Mouse (Mus musculus): Measurements from ENCODE around the gene Ubxn11. TPM values are rescaled to one million over a fixed set of nuclear protein-coding genes. Genes with fewer than 3 reads are reported as not detected.

Ubxn11 gene
- polyA plus RNA-seq, 1 experiment from 2014 or later: 4.8 TPM

DNA sequence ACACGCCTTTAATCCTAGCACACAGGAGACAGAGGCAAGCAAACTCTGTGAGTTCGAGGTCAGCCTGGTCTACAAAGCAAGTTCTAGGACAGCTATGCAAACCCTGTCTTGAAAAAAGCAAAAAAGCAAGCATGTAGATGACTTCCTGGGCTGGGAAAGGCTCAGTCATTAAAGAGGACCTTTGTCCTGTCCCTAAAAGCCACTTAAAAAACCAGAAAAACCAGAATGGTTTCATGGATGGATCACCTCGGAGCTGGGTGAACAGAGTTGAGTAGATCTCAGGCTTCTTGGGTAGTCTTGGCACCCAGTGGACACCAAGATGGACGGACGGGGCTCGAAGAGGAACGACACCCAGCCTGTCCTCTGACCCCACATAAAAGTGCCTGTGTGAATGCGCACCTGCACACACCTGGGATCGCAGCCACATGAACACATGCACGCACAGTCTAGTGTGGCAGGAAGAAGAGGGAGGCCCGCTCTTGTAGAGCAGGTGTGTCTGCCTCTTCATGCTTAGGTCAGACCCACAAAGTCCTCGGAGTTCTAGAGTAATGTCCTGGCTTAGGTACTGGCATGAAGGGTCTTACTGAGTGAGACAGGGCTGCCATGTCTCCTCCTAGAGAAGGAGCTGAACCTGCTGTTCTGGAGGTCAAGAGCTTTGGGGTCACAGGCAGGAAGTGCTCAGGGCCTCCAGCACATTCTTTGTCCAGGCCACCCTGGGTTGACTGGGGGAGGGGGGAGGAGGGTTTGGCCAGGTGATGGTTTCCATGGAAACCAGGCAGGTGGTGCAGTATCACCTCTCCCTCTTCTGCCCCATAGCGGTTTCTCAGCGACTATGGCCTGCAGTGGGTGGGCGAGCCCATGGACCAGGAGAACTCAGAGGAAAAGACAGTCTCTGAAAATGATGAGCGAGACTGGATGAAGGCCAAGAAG is 13.1 kb downstream of the Ubxn11 start:
- Histone ChIP-seq H3K4me1 (peaks cover 44% of the 10 kb centered on the region), H3K27ac (replicated peaks) (no peak overlapping the region), H3K27me3 (ENCODE audit: low read depth, poor library complexity, severe bottlenecking) (no peaks in the 10 kb centered on the region), H3K9me3 (replicated peaks) (no peaks in the 10 kb centered on the region), H3K4me3 (no peak overlapping the region), H3K36me3 (no peaks in the 10 kb centered on the region)
- no peak for DNase-seq (ENCODE audit: low spot score)
- 90% methylated on average over 16 of the region's 16 CpGs for WGBS

DNA sequence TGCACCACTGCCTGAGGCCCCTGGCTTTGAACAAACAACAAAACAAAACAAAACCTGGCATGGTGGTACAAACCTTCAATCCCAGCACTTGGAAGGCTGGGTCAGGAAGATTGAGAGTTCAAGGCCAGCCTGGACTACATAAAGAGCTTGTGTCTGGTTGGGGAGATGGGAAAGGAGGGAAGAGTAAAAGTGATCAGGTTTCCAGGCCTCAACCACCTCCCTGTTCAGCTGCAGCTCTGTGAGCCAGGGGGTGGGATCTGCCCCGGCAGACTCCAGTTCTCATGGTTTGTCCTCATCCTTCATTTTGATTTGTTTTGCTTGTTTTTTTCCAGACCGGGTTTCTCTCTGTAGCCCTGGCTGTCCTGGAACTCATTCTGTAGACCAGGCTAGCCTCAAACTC is 14.1 kb downstream of the Ubxn11 start:
- 90% methylated on average over 2 of the region's 2 CpGs for WGBS
- Histone ChIP-seq H3K9me3 (replicated peaks) (no peaks in the 10 kb centered on the region), H3K36me3 (no peaks in the 10 kb centered on the region), H3K27ac (replicated peaks) (no peak overlapping the region), H3K4me1 (peaks cover 45% of the 10 kb centered on the region), H3K4me3 (no peak overlapping the region), H3K27me3 (ENCODE audit: low read depth, poor library complexity, severe bottlenecking) (no peaks in the 10 kb centered on the region)
- DNase-seq (ENCODE audit: low spot score): no peak

GRCm38 (mm10) chr4:134117012-134117411 is 14.6 kb downstream of the Ubxn11 start:
- no peaks in the 10 kb centered on the region for H3K27me3 ChIP-seq (ENCODE audit: low read depth, poor library complexity, severe bottlenecking)
- peaks cover 46% of the 10 kb centered on the region for H3K4me1 ChIP-seq
- H3K36me3 ChIP-seq: no peaks in the 10 kb centered on the region
- no peak overlapping the region for H3K27ac ChIP-seq (replicated peaks)
- DNase-seq (ENCODE audit: low spot score): no peak
- no peak overlapping the region for H3K4me3 ChIP-seq
- WGBS: 82% methylated on average over 8 of the region's 8 CpGs
- H3K9me3 ChIP-seq (replicated peaks): no peaks in the 10 kb centered on the region

- Histone ChIP-seq H3K4me1 (peaks cover 34% of the 10 kb centered on the region), H3K9me3 (replicated peaks) (no peaks in the 10 kb centered on the region), H3K36me3 (no peaks in the 10 kb centered on the region), H3K27me3 (ENCODE audit: low read depth, poor library complexity, severe bottlenecking) (no peaks in the 10 kb centered on the region), H3K4me3 (no peak overlapping the region), H3K27ac (replicated peaks) (peak overlapping the region; percentile 50)
- 77% methylated on average over 14 of the region's 14 CpGs for WGBS
- DNase-seq (ENCODE audit: low spot score): no peak
Observed at GRCm38 (mm10) chr4:134118126-134118800, 15.9 kb downstream of the Ubxn11 start.

- 80% methylated on average over 5 of the region's 5 CpGs for WGBS
- no peak overlapping the region for H3K4me3 ChIP-seq
- no peaks in the 10 kb centered on the region for H3K27me3 ChIP-seq (ENCODE audit: low read depth, poor library complexity, severe bottlenecking)
- peaks cover 31% of the 10 kb centered on the region for H3K4me1 ChIP-seq
- peak overlapping the region; percentile 50 for H3K27ac ChIP-seq (replicated peaks)
- H3K36me3 ChIP-seq: no peaks in the 10 kb centered on the region
- DNase-seq (ENCODE audit: low spot score): no peak
- H3K9me3 ChIP-seq (replicated peaks): no peaks in the 10 kb centered on the region
Observed at GRCm38 (mm10) chr4:134119042-134119441, 16.7 kb downstream of the Ubxn11 start.

DNA sequence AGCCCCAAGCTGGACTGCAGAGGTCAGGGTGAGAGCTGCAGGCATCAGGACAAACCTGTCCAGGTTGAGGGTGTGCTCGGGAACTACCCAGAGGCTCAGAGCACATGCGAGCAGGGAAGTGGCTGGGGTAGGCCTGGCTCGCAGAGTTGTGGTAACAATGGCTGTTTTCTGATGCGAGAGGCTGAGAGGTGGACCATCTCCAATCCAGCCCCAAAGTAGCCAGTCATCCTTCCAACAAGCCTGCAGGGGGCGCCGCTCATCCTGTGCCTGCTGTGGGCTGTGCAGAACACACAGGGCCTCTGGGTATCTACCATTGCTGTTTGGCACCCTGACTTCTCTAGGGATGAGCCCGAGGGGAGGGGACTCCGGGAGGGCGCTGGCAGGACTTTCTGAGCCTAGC is 17.3 kb downstream of the Ubxn11 start:
- Histone ChIP-seq H3K27me3 (ENCODE audit: low read depth, poor library complexity, severe bottlenecking) (no peaks in the 10 kb centered on the region), H3K27ac (replicated peaks) (peak overlapping the region; percentile 50), H3K4me1 (peaks cover 34% of the 10 kb centered on the region), H3K4me3 (no peak overlapping the region), H3K36me3 (no peaks in the 10 kb centered on the region), H3K9me3 (replicated peaks) (no peaks in the 10 kb centered on the region)
- 66% methylated on average over 9 of the region's 9 CpGs for WGBS
- peak; percentile 37 for DNase-seq (ENCODE audit: low spot score)

DNA sequence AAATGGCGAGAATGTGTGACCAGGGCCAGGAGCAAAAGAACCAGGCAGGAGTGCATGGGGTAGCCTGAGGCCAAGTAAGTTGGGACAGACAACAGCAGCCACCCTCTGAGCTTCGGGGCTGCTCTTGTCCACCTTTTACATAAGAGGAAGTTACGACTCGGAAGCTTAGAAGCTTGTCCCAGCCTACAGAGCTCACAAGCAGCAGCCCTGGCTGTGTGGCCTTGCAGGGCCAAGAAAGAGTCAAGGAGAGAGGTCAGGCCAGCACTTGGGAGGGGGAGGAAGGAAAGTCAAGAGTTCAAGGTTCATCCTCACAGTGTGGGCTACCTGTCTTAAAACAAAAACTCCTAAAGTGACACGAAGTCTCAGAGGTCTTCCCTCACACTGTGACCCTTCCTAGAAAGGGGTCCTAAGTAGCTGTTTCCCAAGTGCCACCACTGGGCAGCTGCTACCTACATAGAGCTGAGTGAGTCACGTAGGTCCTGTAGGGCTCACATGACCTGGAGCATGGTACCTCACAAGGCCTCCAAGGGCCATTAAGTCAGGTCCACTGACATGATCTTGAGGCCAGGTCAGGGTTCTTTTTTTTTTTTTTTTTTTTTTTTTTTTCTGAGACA is 17.9 kb downstream of the Ubxn11 start:
- H3K27ac ChIP-seq (replicated peaks): 0 out of 2 replicates have a peak overlapping the region, but pooled peaks have one; percentile 50
- WGBS: 85% methylated on average over 6 of the region's 6 CpGs

DNA sequence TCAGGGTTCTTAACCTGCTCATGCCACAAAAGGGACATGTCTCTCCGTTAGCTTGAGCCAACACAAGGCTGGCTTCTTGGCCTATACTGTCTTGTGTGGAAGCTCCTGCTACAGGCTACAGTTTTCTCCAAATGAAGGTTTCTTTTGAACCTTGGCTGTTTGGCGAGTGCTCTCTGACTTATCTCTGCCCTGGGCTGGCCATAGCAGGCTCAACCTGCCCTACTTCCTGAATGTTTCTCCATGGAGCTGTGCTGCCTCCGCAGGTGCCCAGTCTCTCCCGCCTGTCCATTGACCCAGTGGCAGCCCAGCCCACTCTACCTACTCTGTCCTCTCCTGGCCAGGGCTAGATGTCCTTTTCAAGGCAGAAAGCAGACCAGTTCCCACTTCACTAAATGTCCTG is 18.5 kb downstream of the Ubxn11 start:
- Histone ChIP-seq H3K9me3 (replicated peaks) (no peaks in the 10 kb centered on the region), H3K4me1 (peaks cover 30% of the 10 kb centered on the region), H3K36me3 (no peaks in the 10 kb centered on the region), H3K27me3 (ENCODE audit: low read depth, poor library complexity, severe bottlenecking) (no peaks in the 10 kb centered on the region), H3K27ac (replicated peaks) (peak overlapping the region; percentile 17; the same call in 1 of the 2 replicates), H3K4me3 (no peak overlapping the region)
- WGBS: 89% methylated on average over 4 of the region's 4 CpGs
- DNase-seq (ENCODE audit: low spot score): no peak

More for the DNA sequence above, 17.9 kb downstream of the Ubxn11 start:
- Histone ChIP-seq H3K9me3 (replicated peaks) (no peaks in the 10 kb centered on the region), H3K4me3 (no peak overlapping the region), H3K36me3 (no peaks in the 10 kb centered on the region), H3K4me1 (peaks cover 34% of the 10 kb centered on the region), H3K27me3 (ENCODE audit: low read depth, poor library complexity, severe bottlenecking) (no peaks in the 10 kb centered on the region)
- no peak for DNase-seq (ENCODE audit: low spot score)

- H3K4me1 ChIP-seq: peaks cover 33% of the 10 kb centered on the region
- H3K27me3 ChIP-seq (ENCODE audit: low read depth, poor library complexity, severe bottlenecking): no peaks in the 10 kb centered on the region
- 58% methylated on average over 4 of the region's 4 CpGs for WGBS
- no peak for DNase-seq (ENCODE audit: low spot score)
- H3K27ac ChIP-seq (replicated peaks): 0 out of 2 replicates have a peak overlapping the region, but pooled peaks have one; percentile 15
- 0 out of 2 replicates have a peak, but pooled peaks cover 5% of the 10 kb centered on the region for H3K36me3 ChIP-seq
- no peak overlapping the region for H3K4me3 ChIP-seq
- H3K9me3 ChIP-seq (replicated peaks): no peaks in the 10 kb centered on the region
Observed at GRCm38 (mm10) chr4:134121571-134121970, 19.2 kb downstream of the Ubxn11 start.

GRCm38 (mm10) chr4:134122281-134122680 is 19.9 kb downstream of the Ubxn11 start:
- no peak overlapping the region for H3K4me3 ChIP-seq
- peaks cover 40% of the 10 kb centered on the region for H3K4me1 ChIP-seq
- H3K9me3 ChIP-seq (replicated peaks): no peaks in the 10 kb centered on the region
- DNase-seq (ENCODE audit: low spot score): no peak
- H3K27ac ChIP-seq (replicated peaks): no peak overlapping the region
- no peaks in the 10 kb centered on the region for H3K27me3 ChIP-seq (ENCODE audit: low read depth, poor library complexity, severe bottlenecking)
- WGBS: 60% methylated on average over 3 of the region's 3 CpGs
- H3K36me3 ChIP-seq: 0 out of 2 replicates have a peak, but pooled peaks cover 5% of the 10 kb centered on the region

GRCm38 (mm10) chr4:134123147-134123546 is 20.8 kb downstream of the Ubxn11 start:
- no peaks in the 10 kb centered on the region for H3K9me3 ChIP-seq (replicated peaks)
- WGBS: 95% methylated on average over 6 of the region's 6 CpGs
- peaks cover 46% of the 10 kb centered on the region for H3K4me1 ChIP-seq
- no peak overlapping the region for H3K27ac ChIP-seq (replicated peaks)
- H3K27me3 ChIP-seq (ENCODE audit: low read depth, poor library complexity, severe bottlenecking): no peaks in the 10 kb centered on the region
- no peak for DNase-seq (ENCODE audit: low spot score)
- H3K4me3 ChIP-seq: no peak overlapping the region
- H3K36me3 ChIP-seq: 0 out of 2 replicates have a peak, but pooled peaks cover 5% of the 10 kb centered on the region

DNA sequence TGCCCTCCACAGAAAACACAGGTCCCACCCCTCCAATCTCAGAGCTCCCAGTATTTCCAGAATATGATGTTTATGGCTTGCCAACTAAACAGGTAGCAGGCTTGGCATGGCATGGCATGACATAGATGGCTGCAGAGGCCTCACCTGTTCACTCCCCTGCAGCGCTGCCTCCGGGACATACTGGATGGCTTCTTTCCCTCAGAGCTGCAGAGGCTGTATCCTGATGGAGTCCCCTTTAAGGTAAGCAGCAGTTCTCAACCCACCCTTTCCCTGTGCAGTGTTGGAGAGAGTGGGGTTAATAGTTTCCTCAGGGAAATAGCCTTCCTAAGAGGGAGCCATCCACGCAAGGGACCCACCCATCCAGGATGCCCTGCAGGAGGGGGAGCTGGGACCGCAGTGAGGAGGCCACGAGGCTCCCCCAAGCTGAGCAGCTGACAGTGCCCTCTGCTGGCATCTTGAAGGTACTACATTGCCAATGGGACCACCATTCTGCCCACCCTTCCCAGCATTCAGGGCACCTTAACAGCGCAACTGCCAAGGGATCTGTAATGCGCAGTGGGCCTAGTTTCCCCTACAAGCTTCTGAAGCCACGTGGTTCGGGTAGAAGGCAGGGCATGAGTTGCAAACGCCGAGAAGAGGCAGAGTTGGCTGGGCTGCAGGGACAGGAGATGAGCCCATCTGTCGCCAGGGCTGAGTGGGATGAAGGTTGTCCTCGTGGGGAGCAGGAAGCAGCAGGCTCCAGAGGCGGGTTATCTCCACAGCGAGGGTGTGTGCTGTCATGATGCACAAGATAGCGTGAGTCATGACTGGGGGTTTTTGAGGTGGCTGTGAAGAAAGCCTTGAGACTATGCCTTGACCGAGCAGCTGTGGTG is 21.5 kb downstream of the Ubxn11 start:
- peak; percentile 70 for DNase-seq (ENCODE audit: low spot score)
- Histone ChIP-seq H3K27me3 (ENCODE audit: low read depth, poor library complexity, severe bottlenecking) (no peaks in the 10 kb centered on the region), H3K9me3 (replicated peaks) (no peaks in the 10 kb centered on the region), H3K27ac (replicated peaks) (peak overlapping the region; percentile 17; the same call in 1 of the 2 replicates), H3K36me3 (0 out of 2 replicates have a peak, but pooled peaks cover 5% of the 10 kb centered on the region), H3K4me3 (peak overlapping the region; percentile 12; the same call in 1 of the 2 replicates), H3K4me1 (peaks cover 45% of the 10 kb centered on the region)
- WGBS: 30% methylated on average over 17 of the region's 17 CpGs
